Mouse (Mus musculus) CH12.LX (cell line): ENCODE measurements at regions not wholly inside any gene's neighbourhood (a gene's known extent, or its start where the extent isn't known, plus 50 kb on each side); places are given as distances from the start of the nearest gene placed in this dataset.

Experiments used
- DNase-seq: peaks from one replicate; pipeline ENCODE4 v3.0.0-alpha.2; 2013; ENCODE audit errors: extremely low read depth
- H3K27ac ChIP-seq: 2 replicates; pipeline ENCODE4 v1.5.1; 2012; ENCODE audit warnings: low read depth, mild to moderate bottlenecking, control low read depth, moderate library complexity; ENCODE audit not compliant: insufficient read depth
- H3K27me3 ChIP-seq: replicated peaks from 2 replicates; pipeline ENCODE3; 2012; ENCODE audit warnings: inconsistent platforms
- H3K36me3 ChIP-seq, 2 experiments: replicated peaks in 1 of 2; 2 replicates each; pipeline versions ENCODE3 to v1.6.1; 2012; ENCODE audit warnings: inconsistent platforms in 1 of 2, low read length in 1 of 2, mild to moderate bottlenecking in 1 of 2, mixed read lengths in 1 of 2, moderate library complexity in 1 of 2; ENCODE audit not compliant: control insufficient read depth in 1 of 2, insufficient read depth in 1 of 2
- H3K4me1 ChIP-seq, 2 experiments: 2 replicates each; pipeline ENCODE4 v1.6.1; 2012; ENCODE audit warnings: inconsistent platforms in 1 of 2, moderate library complexity in 1 of 2; ENCODE audit not compliant: insufficient read depth in 2 of 2, control insufficient read depth in 1 of 2
- H3K4me2 ChIP-seq: 2 replicates; pipeline ENCODE4 v1.6.1; 2012; ENCODE audit warnings: low read depth, mild to moderate bottlenecking, control low read depth; ENCODE audit not compliant: poor library complexity, insufficient read depth, severe bottlenecking
- H3K4me3 ChIP-seq, 3 experiments: fragments of 150-350 bp in 1 of 3; sonication (generic) in 1 of 3; replicated peaks in 1 of 3; 2 replicates each; pipeline versions ENCODE3 to v1.5.1; 2011 to 2012; ENCODE audit warnings: low read depth in 2 of 3, low read length in 2 of 3, mild to moderate bottlenecking in 2 of 3, moderate library complexity in 2 of 3, control low read depth in 1 of 3, improper control_type of control experiment in 1 of 3, inconsistent platforms in 1 of 3, mixed read lengths in 1 of 3; ENCODE audit not compliant: poor library complexity in 1 of 3
- H3K79me2 ChIP-seq: replicated peaks from 2 replicates; pipeline ENCODE4 v1.6.1; 2012; ENCODE audit warnings: mild to moderate bottlenecking, moderate library complexity; ENCODE audit not compliant: control insufficient read depth, poor library complexity, insufficient read depth, severe bottlenecking; ENCODE audit errors: extremely low read depth
- H3K9ac ChIP-seq: 2 replicates; pipeline ENCODE4 v1.6.1; 2012; ENCODE audit warnings: low read depth, mild to moderate bottlenecking, control low read depth, moderate library complexity; ENCODE audit not compliant: insufficient read depth
- H3K9me3 ChIP-seq: replicated peaks from 2 replicates; pipeline ENCODE3; 2012; ENCODE audit warnings: low read length, inconsistent platforms, mixed read lengths
- BHLHE40 ChIP-seq: IDR thresholded peaks from 2 replicates; pipeline ENCODE4 v1.6.1; 2011; ENCODE audit warnings: mild to moderate bottlenecking, low read depth, low read length, improper control_type of control experiment
- CHD2 ChIP-seq: IDR thresholded peaks from 2 replicates; pipeline ENCODE4 v1.6.1; 2011; ENCODE audit warnings: low read length, improper control_type of control experiment
- ELF1 ChIP-seq: IDR thresholded peaks from 2 replicates; pipeline ENCODE4 v1.6.1; 2014; ENCODE audit warnings: low read depth, mild to moderate bottlenecking, inconsistent platforms, low read length, improper control_type of control experiment
- EP300 ChIP-seq: IDR thresholded peaks from 2 replicates; pipeline ENCODE4 v1.6.1; 2011; ENCODE audit warnings: low read length, improper control_type of control experiment
- ETS1 ChIP-seq: conservative IDR thresholded peaks from 2 replicates; pipeline ENCODE4 v1.6.1; 2012; ENCODE audit warnings: low read depth, mild to moderate bottlenecking, inconsistent platforms, low read length, improper control_type of control experiment, moderate library complexity
- GABPA ChIP-seq: IDR thresholded peaks from 2 replicates; pipeline ENCODE4 v1.6.1; 2012; ENCODE audit warnings: low read depth, low read length, improper control_type of control experiment, inconsistent platforms; ENCODE audit not compliant: insufficient replicate concordance
- HCFC1 ChIP-seq: IDR thresholded peaks from 2 replicates; pipeline ENCODE4 v1.6.1; 2012; ENCODE audit warnings: low read depth, mild to moderate bottlenecking, inconsistent platforms, low read length, improper control_type of control experiment
- IRF4 ChIP-seq: IDR thresholded peaks from 2 replicates; pipeline ENCODE4 v1.6.1; 2014; ENCODE audit warnings: low read depth, mild to moderate bottlenecking, inconsistent platforms, low read length, improper control_type of control experiment
- JUN ChIP-seq: IDR thresholded peaks from 2 replicates; pipeline ENCODE4 v1.6.1; 2011; ENCODE audit warnings: low read depth, mild to moderate bottlenecking, low read length, improper control_type of control experiment, moderate library complexity; ENCODE audit not compliant: insufficient read depth
- JUND ChIP-seq: conservative IDR thresholded peaks from 2 replicates; pipeline ENCODE4 v1.6.1; 2011; ENCODE audit warnings: low read depth, low read length, improper control_type of control experiment
- KAT2A ChIP-seq: IDR thresholded peaks from 2 replicates; pipeline ENCODE4 v1.6.1; 2012; ENCODE audit warnings: low read length, improper control_type of control experiment, inconsistent platforms; ENCODE audit not compliant: insufficient replicate concordance
- MAZ ChIP-seq: IDR thresholded peaks from 2 replicates; pipeline ENCODE4 v1.6.1; 2012; ENCODE audit warnings: low read depth, mild to moderate bottlenecking, inconsistent platforms, low read length, improper control_type of control experiment, moderate library complexity
- MEF2A ChIP-seq: IDR thresholded peaks from 2 replicates; pipeline ENCODE4 v1.6.1; 2014; ENCODE audit warnings: low read depth, mild to moderate bottlenecking, inconsistent platforms, low read length, improper control_type of control experiment, borderline replicate concordance
- MXI1 ChIP-seq: IDR thresholded peaks from 2 replicates; pipeline ENCODE4 v1.6.1; 2011; ENCODE audit warnings: mild to moderate bottlenecking, low read depth, low read length, improper control_type of control experiment
- MYC ChIP-seq: IDR thresholded peaks from 2 replicates; pipeline ENCODE4 v1.6.1; 2011; ENCODE audit warnings: low read depth, mild to moderate bottlenecking, improper control_type of control experiment, low read length
- NELFE ChIP-seq: IDR thresholded peaks from 2 replicates; pipeline ENCODE4 v1.6.1; 2011; ENCODE audit warnings: low read depth, low read length, improper control_type of control experiment
- NRF1 ChIP-seq: IDR thresholded peaks from 2 replicates; pipeline ENCODE4 v1.6.1; 2014; ENCODE audit warnings: low read depth, mild to moderate bottlenecking, inconsistent platforms, low read length, improper control_type of control experiment, moderate library complexity
- POLR2AphosphoS2 ChIP-seq: IDR thresholded peaks from 2 replicates; pipeline ENCODE4 v1.6.1; 2011; ENCODE audit warnings: low read depth, low read length, improper control_type of control experiment
- RCOR1 ChIP-seq: conservative IDR thresholded peaks from 2 replicates; pipeline ENCODE4 v1.6.1; 2012; ENCODE audit warnings: low read depth, mild to moderate bottlenecking, inconsistent platforms, low read length, improper control_type of control experiment
- SIN3A ChIP-seq: IDR thresholded peaks from 2 replicates; pipeline ENCODE4 v1.6.1; 2012; ENCODE audit warnings: low read length, improper control_type of control experiment, inconsistent platforms
- SMC3 ChIP-seq: IDR thresholded peaks from 2 replicates; pipeline ENCODE4 v1.6.1; 2011; ENCODE audit warnings: low read depth, low read length, improper control_type of control experiment
- TBP ChIP-seq: conservative IDR thresholded peaks from 2 replicates; pipeline ENCODE4 v1.6.1; 2011; ENCODE audit warnings: low read depth, low read length, improper control_type of control experiment
- TCF12 ChIP-seq: IDR thresholded peaks from 2 replicates; pipeline ENCODE4 v1.6.1; 2014; ENCODE audit warnings: low read depth, mild to moderate bottlenecking, inconsistent platforms, low read length, improper control_type of control experiment
- UBTF ChIP-seq: IDR thresholded peaks from 2 replicates; pipeline ENCODE4 v1.6.1; 2012; ENCODE audit warnings: low read depth, mild to moderate bottlenecking, inconsistent platforms, low read length, improper control_type of control experiment, moderate library complexity
- USF1 ChIP-seq: IDR thresholded peaks from 2 replicates; pipeline ENCODE4 v1.6.1; 2014; ENCODE audit warnings: low read depth, mild to moderate bottlenecking, inconsistent platforms, low read length, improper control_type of control experiment
- USF2 ChIP-seq: conservative IDR thresholded peaks from 2 replicates; pipeline ENCODE4 v1.6.1; 2011; ENCODE audit warnings: low read depth, low read length, improper control_type of control experiment
- ZC3H11A ChIP-seq: IDR thresholded peaks from 2 replicates; pipeline ENCODE4 v1.6.1; 2012; ENCODE audit warnings: low read depth, mild to moderate bottlenecking, inconsistent platforms, low read length, improper control_type of control experiment
- ZKSCAN1 ChIP-seq: IDR thresholded peaks from 2 replicates; pipeline ENCODE4 v1.6.1; 2012; ENCODE audit warnings: low read depth, inconsistent platforms, low read length, improper control_type of control experiment, borderline replicate concordance
- ZNF384 ChIP-seq: IDR thresholded peaks from 2 replicates; pipeline ENCODE4 v1.6.1; 2012; ENCODE audit warnings: low read depth, low read length, improper control_type of control experiment, inconsistent platforms
- dilution Hi-C: fragments of 300-500 bp; cut with MboI; formaldehyde crosslinking; loops from 2 replicates; pipeline ENCODE4 v1.14.3; 2020; ENCODE audit warnings: low sequenced_read_pairs; ENCODE audit not compliant: extremely low pct_unique_long_range_greater_than_20kb, extremely low pct_ligation_motif_present
- in situ Hi-C: fragments of 300-500 bp; cut with MboI; formaldehyde crosslinking; loops from 3 replicates; pipeline ENCODE4 v1.14.3; 2019; ENCODE audit warnings: low sequenced_read_pairs, low pct_ligation_motif_present, low pct_unique_long_range_greater_than_20kb, mixed read lengths

GRCm38 (mm10) chr6:100074672-100075335 lies 212.5 kb downstream of the Rybp start:
- in situ Hi-C loops (no loop called here), dilution Hi-C loops (no loop called here)
- TF ChIP-seq TBP (no peak), NELFE (no peak), ELF1 (no peak), POLR2AphosphoS2 (no peak), MXI1 (no peak), NRF1 (no peak), ZC3H11A (no peak)
- H3K4me2 ChIP-seq = no peak overlapping the region
- no peaks in the 10 kb centered on the region for H3K36me3 ChIP-seq
- peaks cover 16 to 62% of the 10 kb centered on the region in 2 experiments for H3K4me1 ChIP-seq
- no peak overlapping the region for H3K4me3 ChIP-seq
- H3K27ac ChIP-seq = no peak overlapping the region
- DNase-seq = no peak
- no peak overlapping the region for H3K9ac ChIP-seq
- peaks cover 2% of the 10 kb centered on the region for H3K27me3 ChIP-seq
- peaks cover 6% of the 10 kb centered on the region for H3K9me3 ChIP-seq
- H3K79me2 ChIP-seq = no peaks in the 10 kb centered on the region

- peaks cover 6% of the 10 kb centered on the region for H3K9me3 ChIP-seq
- dilution Hi-C loops = no loop called here
- H3K79me2 ChIP-seq = no peaks in the 10 kb centered on the region
- peak; percentile 70 for DNase-seq
- H3K4me1 ChIP-seq = peaks cover 21 to 68% of the 10 kb centered on the region in 2 experiments
- H3K27ac ChIP-seq = no peak overlapping the region
- H3K27me3 ChIP-seq = peaks cover 2% of the 10 kb centered on the region
- no peak overlapping the region for H3K4me2 ChIP-seq
- H3K36me3 ChIP-seq = no peaks in the 10 kb centered on the region
- no peak overlapping the region for H3K4me3 ChIP-seq
- in situ Hi-C loops = no loop called here
- H3K9ac ChIP-seq = no peak overlapping the region
- TF ChIP-seq IRF4 = peak; percentile 69
- no peak for TF ChIP-seq JUND
- TF ChIP-seq KAT2A = no peak
- no peak; the same call in 1 of the 2 replicates for TF ChIP-seq MXI1
- no peak for TF ChIP-seq NRF1
- TF ChIP-seq POLR2AphosphoS2 = no peak
- no peak for TF ChIP-seq MAZ
- no peak for TF ChIP-seq SMC3
- no peak for TF ChIP-seq MEF2A
- no peak for TF ChIP-seq HCFC1
- TF ChIP-seq JUN = no peak
- peak; percentile 72 for TF ChIP-seq EP300
- peak; percentile 16 for TF ChIP-seq USF1
- TF ChIP-seq BHLHE40 = peak; percentile 100
- TF ChIP-seq CHD2 = no peak
- TF ChIP-seq TCF12 = peak; percentile 88
- peak; percentile 87 for TF ChIP-seq ETS1
- peak; percentile 50; the same call in 1 of the 2 replicates for TF ChIP-seq MYC
- 0 out of 2 replicates have a peak, but pooled peaks have one; percentile 30 for TF ChIP-seq SIN3A
- TF ChIP-seq ZNF384 = no peak
- TF ChIP-seq UBTF = no peak
- no peak for TF ChIP-seq NELFE
- TF ChIP-seq GABPA = no peak
- TF ChIP-seq USF2 = no peak; the same call in 1 of the 2 replicates
- TF ChIP-seq TBP = no peak
- no peak for TF ChIP-seq ELF1
- TF ChIP-seq ZKSCAN1 = no peak
- peak; percentile 52; the same call in 1 of the 2 replicates for TF ChIP-seq RCOR1
Measured at GRCm38 (mm10) chr6:100072261-100072968, 214.9 kb downstream of the Rybp start.
